Mouse (Mus musculus) brown adipose tissue, adult 24 weeks (tissue): ENCODE results near the gene Zdhhc15. TPM values are rescaled to one million over a fixed set of nuclear protein-coding genes. Genes with fewer than 3 reads are reported as not detected.

ENCODE experiments used
- H3K27ac ChIP-seq: fragments of 200-500 bp; replicated peaks from 2 replicates; pipeline ENCODE4 v1.5.1; 2012; ENCODE audit warnings: low read depth, mild to moderate bottlenecking, low read length
- H3K4me1 ChIP-seq: fragments of 200-500 bp; 2 replicates; pipeline ENCODE4 v1.6.1; 2012; ENCODE audit warnings: low read length, mixed read lengths; ENCODE audit not compliant: control insufficient read depth, insufficient read depth, insufficient read length
- H3K4me3 ChIP-seq: fragments of 200-500 bp; 2 replicates; pipeline ENCODE4 v1.5.1; 2012; ENCODE audit warnings: low read depth, mild to moderate bottlenecking, low read length, moderate library complexity; ENCODE audit not compliant: insufficient read depth
- polyA plus RNA-seq: library from polyadenylated mRNA; stranded (reverse); fragments of >200 nt; gene quantifications from 2 replicates; pipeline ENCODE4 v1.2.4, GENCODE M21; 2012; ENCODE audit not compliant: missing spikeins, insufficient read depth, insufficient read length

The Zdhhc15 gene
- polyA plus RNA-seq, 1 experiment: 0.36 TPM

GRCm38 (mm10) chrX:104488870-104489467 is 181.9 kb downstream of the Zdhhc15 start:
- no peaks in the 10 kb centered on the region for H3K4me1 ChIP-seq
- no peak overlapping the region for H3K4me3 ChIP-seq
- no peak overlapping the region for H3K27ac ChIP-seq

- no peak overlapping the region for H3K4me3 ChIP-seq
Measured at GRCm38 (mm10) chrX:104488036-104488435, 182.8 kb downstream of the Zdhhc15 start.

More at GRCm38 (mm10) chrX:104488036-104488435, 182.8 kb downstream of the Zdhhc15 start:
- Histone ChIP-seq H3K27ac (no peak overlapping the region), H3K4me1 (no peaks in the 10 kb centered on the region)

Other genes starting within 250 kb of the Zdhhc15 start
- gene Uprt, start 188.2 kb downstream of the Zdhhc15 start, polyA plus RNA-seq: 3.4 and 6.7 TPM in 2 replicates
- not detected in 2 replicates for gene Magee2, start 186.2 kb upstream of the Zdhhc15 start, polyA plus RNA-seq